Mouse (Mus musculus) liver, adult (tissue): Measurements from ENCODE around the gene Arhgef18.

Source experiments
- GATA4 ChIP-seq: IDR thresholded peaks from 2 replicates; pipeline ENCODE4 v1.6.1; 2014; ENCODE audit warnings: mild to moderate bottlenecking, low read length; ENCODE audit not compliant: insufficient replicate concordance

Arhgef18 gene

GRCm38 (mm10) chr8:3376641-3377274 lies 16.0 kb upstream of the Arhgef18 start:
- TF ChIP-seq GATA4: no peak

- TF ChIP-seq GATA4: no peak
Measured at GRCm38 (mm10) chr8:3387286-3387685, 5.5 kb upstream of the Arhgef18 start.

DNA sequence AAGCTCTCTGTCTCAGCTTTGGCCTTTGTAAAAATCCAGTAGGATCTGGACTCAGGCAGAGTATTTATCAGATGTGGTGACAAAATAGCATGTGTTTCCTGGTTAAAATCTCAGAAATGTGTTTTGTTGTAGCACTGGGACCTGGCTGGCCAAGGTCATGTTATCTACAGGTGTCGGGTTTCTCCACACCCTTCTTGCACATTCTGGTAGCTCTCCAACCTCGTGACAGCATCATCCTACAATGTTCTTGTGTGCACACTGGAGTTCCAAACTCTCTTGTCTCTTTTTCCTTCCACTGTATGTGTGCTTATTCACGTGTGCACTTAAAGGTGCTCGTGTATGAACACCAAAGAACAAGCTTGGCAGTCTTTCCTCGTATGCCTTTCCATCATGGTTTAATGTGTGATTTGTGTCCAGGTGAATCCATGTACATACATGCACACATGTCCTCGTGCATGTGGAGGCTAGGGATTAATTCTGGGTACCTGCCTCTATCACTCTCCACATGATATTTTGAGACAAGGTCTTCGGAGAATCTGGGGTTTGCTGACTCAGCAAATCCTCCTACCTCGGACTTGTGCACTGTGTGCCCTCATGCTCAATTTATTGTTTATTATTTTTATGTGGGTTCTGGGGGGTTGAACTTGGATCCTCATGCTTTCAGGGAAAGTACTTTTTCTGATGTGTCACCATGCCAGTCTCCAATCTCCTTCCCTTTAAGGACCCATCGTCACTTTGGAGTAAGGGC lies 4.0 kb upstream of the Arhgef18 start:
- TF ChIP-seq GATA4: no peak

DNA sequence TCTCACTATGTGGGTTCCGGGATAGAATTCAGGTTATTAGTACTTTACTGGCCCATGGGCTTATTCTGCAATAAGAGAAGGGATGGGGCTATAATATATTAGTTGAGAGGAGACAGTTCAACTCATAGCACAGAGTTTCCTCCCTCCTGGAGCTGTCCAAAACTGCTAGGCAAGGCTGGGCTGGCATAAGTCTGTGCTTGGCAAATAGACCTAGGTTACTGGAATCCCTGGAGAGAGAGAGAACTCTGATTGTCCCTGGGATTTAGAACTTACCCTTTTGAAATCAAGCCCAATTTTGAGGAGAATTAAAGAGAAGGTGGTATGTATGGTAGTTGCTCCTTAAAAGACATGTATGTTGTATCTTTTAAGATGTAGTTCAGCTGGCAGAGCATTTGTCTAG lies 3.3 kb upstream of the Arhgef18 start:
- TF ChIP-seq GATA4: no peak

DNA sequence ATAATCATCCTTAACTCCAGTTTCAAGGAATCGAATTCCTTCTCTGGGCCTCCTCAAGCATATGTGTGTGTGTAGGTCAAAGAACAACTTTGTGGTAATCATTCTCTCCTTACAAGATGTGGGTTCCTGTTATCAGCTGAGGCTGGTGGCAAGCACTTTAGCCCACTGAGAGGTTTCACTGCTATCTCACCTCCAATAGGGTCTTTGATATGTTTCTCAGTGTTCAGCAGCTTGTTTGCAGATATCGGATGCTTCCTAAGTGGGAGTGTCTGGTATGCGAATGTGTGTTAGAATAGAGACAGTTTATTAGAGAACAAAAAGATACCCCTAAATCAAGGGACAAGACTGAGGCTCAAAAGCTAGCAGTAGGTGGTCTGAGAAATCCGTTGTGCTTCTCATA lies 513 bp upstream of the Arhgef18 start:
- TF ChIP-seq GATA4: no peak

- no peak for TF ChIP-seq GATA4
Measured at GRCm38 (mm10) chr8:3394600-3394999, 1.8 kb downstream of the Arhgef18 start.

DNA sequence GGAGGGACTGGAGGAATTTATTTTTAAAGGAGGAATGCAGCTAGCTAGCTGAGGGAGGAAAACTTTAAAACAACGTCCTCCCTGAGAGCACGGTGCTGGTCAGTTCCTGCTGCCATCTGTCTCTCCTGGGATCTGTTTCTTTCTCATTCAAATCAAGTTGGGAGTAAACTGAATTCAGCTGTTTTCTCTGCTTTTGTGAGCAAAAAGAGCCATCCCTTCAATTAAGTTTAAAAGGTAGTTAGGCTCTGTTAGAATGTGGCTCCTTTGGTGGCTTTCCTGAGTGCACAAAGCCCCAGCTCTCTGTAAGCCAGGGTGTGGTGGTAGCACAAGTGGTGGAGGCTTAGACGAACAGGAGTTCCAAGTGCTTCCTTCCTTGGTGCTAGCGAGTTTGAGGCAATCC lies 2.4 kb downstream of the Arhgef18 start:
- no peak for TF ChIP-seq GATA4

DNA sequence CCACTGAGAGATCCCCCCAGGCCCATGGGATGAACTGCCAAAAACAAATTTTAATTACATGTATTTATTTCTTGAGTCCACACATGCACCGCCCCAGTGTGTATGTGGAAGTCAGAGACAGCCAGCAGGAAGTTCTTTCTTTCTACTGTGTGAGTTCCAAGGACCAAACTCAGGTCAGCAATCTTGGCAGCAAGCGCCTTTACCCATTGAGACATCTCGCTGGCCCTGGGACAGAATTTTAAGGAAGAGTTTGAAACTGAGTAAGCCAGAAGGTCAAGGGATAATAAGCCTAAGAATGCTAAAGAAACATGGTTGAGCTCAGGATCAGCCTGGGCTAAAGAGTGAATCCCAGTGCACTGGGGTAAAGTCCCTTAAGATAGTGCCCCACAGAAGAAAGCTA lies 4.8 kb downstream of the Arhgef18 start:
- no peak for TF ChIP-seq GATA4

DNA sequence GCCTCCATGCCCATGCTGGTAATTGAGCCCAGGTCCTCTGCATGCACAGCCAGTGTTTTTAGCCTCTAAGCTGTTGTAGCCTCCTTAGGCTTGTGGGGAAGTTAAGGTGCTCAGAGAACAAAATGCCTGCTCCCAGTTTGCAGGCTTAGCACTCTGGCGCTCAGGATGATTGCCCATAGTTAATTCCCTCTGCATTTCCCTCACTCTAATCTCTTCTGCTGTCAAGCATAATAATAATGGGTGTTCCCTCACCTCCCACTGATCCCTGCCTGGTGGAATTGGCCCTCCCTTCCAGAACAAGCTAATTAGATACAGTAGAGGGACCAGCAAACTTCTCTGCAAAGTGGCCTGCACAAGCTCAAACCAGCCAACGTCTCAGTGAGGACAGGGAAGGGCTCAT lies 7.7 kb downstream of the Arhgef18 start:
- TF ChIP-seq GATA4: no peak

GRCm38 (mm10) chr8:3407417-3407816 lies 14.6 kb downstream of the Arhgef18 start:
- no peak for TF ChIP-seq GATA4

GRCm38 (mm10) chr8:3411085-3411484 lies 18.3 kb downstream of the Arhgef18 start:
- no peak for TF ChIP-seq GATA4

- no peak for TF ChIP-seq GATA4
Measured at GRCm38 (mm10) chr8:3411901-3412301, 19.1 kb downstream of the Arhgef18 start.

DNA sequence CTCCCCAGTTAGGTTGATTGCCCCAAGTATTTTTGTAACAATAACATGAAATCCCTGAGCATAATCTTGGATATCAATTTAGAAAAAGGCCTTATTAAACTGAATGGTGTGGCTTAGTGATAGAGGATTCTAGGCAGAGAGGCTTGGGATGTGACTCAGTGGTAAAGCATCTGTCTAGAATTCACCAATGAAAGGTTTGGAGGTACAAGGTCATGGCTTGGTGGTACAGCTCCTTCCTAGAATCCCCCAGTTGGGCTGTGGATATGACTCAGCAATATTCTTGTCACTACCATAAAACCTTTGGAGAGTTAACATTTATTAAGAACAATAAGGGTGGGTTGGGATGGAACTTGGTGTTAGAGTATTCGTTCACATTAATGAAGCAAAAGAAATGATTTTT lies 20.0 kb downstream of the Arhgef18 start:
- no peak for TF ChIP-seq GATA4

DNA sequence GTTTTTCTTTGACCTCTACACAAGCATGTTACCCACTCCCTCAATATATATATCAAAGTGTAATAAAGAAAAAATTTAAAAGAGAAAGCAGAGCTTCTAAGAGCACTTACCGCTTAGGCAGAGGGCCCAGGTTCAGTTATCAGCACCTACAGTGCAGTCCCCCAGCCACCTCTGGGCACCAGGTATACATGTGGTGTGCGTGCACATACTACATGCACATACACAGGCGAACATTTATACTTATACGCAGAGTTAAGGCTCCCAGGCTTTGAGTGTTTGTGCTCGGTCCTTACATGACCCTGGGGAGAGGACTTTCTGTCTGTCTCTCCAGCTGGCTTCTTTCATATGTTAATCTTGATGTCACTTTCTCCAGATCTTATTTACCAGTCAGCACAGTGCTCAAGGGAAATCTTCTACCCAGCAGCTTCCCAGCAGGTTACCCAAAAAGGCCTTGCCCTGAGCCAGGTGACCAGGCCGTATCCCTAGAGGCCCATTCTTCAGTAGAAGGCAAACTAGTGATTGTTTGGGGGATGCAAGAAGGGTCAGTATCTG lies 21.9 kb downstream of the Arhgef18 start:
- no peak for TF ChIP-seq GATA4

GRCm38 (mm10) chr8:3415259-3415658 lies 22.5 kb downstream of the Arhgef18 start:
- TF ChIP-seq GATA4: no peak

DNA sequence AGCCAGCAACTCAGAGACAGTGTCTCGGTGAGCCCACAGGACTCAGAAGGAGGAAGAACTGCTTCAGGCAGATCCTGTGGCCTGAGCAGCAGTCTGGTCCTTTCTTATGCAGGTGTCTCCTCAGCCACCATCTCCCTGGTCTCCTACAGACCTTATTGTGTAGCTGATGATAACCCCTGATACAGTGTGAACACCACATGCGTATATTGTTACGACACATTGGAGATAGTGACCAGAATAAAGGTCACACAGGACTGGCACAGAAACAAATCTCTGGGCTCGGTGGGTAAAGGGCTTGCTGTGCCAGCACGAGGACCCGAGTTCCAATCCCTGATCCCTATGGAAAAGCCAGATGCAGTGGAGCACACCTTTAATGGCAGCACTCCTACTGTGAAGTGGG lies 22.9 kb downstream of the Arhgef18 start:
- TF ChIP-seq GATA4: peak; percentile 60; the same call in 1 of the 2 replicates
